Mouse (Mus musculus) ovary, adult 2 months (tissue): ENCODE data around the gene Ribc1. TPM values are rescaled to one million over a fixed set of nuclear protein-coding genes. Genes with fewer than 3 reads are reported as not detected.

Source experiments
- polyA plus RNA-seq: library from polyadenylated mRNA; depleted of rRNA; stranded (reverse); fragments of >200 nt; gene quantifications from 2 replicates; pipeline ENCODE4 v1.2.3, GENCODE M21; 2012; rRNA removed

Ribc1 gene
- 0.69 and 1.4 TPM in 2 replicates for polyA plus RNA-seq

DNA sequence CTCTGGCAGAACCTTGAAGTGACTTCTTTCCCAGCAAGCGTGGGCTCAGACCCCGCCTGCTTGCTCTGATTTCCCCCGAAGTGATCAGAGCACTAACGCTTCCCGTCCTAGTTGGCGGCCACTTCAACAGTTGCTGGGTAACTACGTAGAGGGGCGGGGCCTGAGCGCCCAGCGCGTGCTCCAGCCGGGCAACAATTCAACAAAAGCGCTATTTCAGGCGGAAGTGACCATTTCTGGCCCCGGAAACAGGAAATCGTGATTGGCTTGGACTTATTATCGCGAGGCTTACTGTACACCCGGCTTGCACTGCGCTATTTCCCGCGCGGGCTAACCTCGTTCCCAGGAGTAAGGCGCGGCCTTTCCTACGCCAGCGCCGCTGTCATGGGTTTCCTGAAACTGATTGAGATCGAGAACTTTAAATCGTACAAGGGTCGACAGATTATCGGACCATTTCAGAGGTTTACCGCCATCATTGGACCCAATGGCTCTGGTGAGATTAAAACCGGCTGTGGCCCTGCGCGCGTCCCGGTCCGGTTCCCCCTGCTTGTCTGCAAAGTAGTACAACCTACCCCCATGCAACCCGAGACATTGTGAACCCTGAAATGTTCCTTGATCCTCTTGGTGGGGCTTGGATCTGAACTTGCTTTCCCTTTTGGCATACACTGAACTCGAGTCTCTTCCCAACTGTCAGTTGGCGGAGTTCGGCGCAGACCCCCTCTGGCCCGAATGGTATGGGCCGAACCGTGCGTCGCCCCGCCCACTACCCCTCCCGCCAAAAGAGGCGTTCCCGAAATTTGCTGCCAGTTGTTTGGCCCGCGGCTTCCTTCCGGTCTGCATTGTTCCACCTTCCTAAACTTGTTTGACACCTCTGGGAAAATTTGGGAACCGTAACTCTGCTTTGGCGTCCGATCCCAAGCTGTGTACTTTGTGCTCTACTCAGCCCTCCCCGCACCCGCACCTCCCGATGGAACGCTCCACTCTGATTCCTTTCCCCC is at the start of gene Ribc1, which contains the start of gene Smc1a:
Gene Ribc1 (minus strand): TSS at position 145 of the 995 bp plus-strand sequence.
Gene Smc1a (plus strand): TSS at position 278 of the 995 bp plus-strand sequence.

DNA sequence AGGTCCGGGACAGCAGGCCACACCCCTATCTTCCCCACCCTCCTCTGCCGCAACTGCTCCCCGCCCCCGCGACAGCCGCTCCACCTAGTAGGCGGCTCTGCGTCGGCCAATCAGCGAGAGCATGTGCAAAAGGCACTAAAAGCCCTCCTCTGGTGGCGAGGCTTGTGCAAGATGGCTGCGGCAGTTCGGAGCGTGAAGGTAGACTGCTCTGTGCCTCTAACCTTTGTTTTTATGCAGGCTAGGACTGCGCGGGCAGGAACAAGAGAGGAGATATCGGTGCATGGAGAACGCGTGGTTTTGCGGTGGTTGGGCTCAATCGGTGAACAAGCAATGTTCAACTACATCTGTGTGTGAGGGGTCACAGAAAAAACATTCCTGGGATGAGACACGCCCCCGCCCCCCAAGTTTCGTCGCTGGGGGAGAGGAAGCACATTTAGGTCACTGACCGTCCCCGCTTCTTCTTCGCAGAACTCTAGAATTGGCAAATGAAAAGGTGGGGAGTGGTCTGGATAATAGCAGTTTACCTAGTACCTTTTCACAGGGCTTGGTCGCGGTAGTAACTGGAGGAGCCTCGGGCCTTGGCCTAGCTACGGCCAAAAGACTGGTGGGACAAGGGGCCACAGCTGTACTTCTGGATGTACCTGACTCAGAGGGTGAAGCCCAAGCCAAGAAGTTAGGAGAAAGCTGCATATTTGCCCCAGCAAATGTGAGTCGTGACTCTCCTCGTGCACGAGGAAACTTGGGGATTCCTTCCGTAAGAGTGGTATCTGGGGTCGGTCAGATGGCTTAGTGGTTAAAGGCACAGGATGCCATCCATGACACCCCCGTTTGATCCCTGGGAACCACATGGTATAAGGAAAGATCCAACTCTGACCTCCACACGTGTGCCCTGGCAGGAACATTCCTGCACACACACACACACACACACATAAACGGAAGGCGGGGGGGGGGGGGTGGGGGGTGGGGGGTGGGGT is 14.1 kb downstream of the Ribc1 start, which contains the start of gene Hsd17b10:
Gene Hsd17b10 (plus strand): TSS at position 109 of the 974 bp plus-strand sequence.

Other genes starting within 250 kb of the Ribc1 start
- 84.1 and 93.6 TPM in 2 replicates for gene Huwe1, start 215.5 kb downstream of the Ribc1 start, polyA plus RNA-seq
- 77.7 and 95.0 TPM in 2 replicates for gene Hsd17b10, start 14.4 kb downstream of the Ribc1 start, polyA plus RNA-seq
- gene Smc1a, start 133 bp upstream of the Ribc1 start, polyA plus RNA-seq: 21.1 and 21.3 TPM in 2 replicates
- gene Iqsec2, start 128.0 kb upstream of the Ribc1 start, polyA plus RNA-seq: 9.7 and 11.4 TPM in 2 replicates
- gene Kdm5c, start 216.7 kb upstream of the Ribc1 start, polyA plus RNA-seq: 87.7 and 102 TPM in 2 replicates